Mouse (Mus musculus): ENCODE results near the gene Fam198a. TPM values are rescaled to one million over a fixed set of nuclear protein-coding genes. Genes with fewer than 3 reads are reported as not detected.

The Fam198a gene
- polyA plus RNA-seq, 1 experiment: not detected

GRCm38 (mm10) chr9:121974141-121974986, 23.6 kb downstream of the Fam198a start:
- Histone ChIP-seq H3K9me3 (no peaks in the 10 kb centered on the region), H3K4me3 (replicated peaks) (no peak overlapping the region), H3K36me3 (replicated peaks; ENCODE audit: low read length) (no peaks in the 10 kb centered on the region), H3K4me1 (peaks cover 2% of the 10 kb centered on the region; the same call in 1 of the 2 replicates), H3K27me3 (replicated peaks) (peaks cover 61% of the 10 kb centered on the region)
- TF ChIP-seq GATA1 (IDR thresholded peaks at IDR 0.05; ENCODE audit: borderline replicate concordance, low read length) (no peak), FLI1 (IDR thresholded peaks at IDR 0.05; ENCODE audit: low read length) (no peak)

- TF ChIP-seq GATA1 (IDR thresholded peaks at IDR 0.05; ENCODE audit: borderline replicate concordance, low read length) (no peak), FLI1 (IDR thresholded peaks at IDR 0.05; ENCODE audit: low read length) (no peak)
- H3K36me3 ChIP-seq (replicated peaks; ENCODE audit: low read length): no peaks in the 10 kb centered on the region
These were observed 24.5 kb downstream of the Fam198a start for GRCm38 (mm10) chr9:121975321-121975720.

GRCm38 (mm10) chr9:121981046-121981445, 30.3 kb downstream of the Fam198a start:
- 0 out of 2 replicates have a peak, but pooled peaks cover 6% of the 10 kb centered on the region for H3K9me3 ChIP-seq
- H3K27me3 ChIP-seq (replicated peaks): peaks cover 60% of the 10 kb centered on the region
- peaks cover 19% of the 10 kb centered on the region for H3K4me1 ChIP-seq
- H3K4me3 ChIP-seq (replicated peaks): no peak overlapping the region
- peaks cover 20% of the 10 kb centered on the region for H3K36me3 ChIP-seq (replicated peaks; ENCODE audit: low read length)
- no peak for TF ChIP-seq GATA1 (IDR thresholded peaks at IDR 0.05; ENCODE audit: borderline replicate concordance, low read length)
- no peak for TF ChIP-seq FLI1 (IDR thresholded peaks at IDR 0.05; ENCODE audit: low read length)

More at GRCm38 (mm10) chr9:121975321-121975720, 24.5 kb downstream of the Fam198a start:
- H3K9me3 ChIP-seq: no peaks in the 10 kb centered on the region
- H3K4me3 ChIP-seq (replicated peaks): no peak overlapping the region
- peaks cover 2% of the 10 kb centered on the region; the same call in 1 of the 2 replicates for H3K4me1 ChIP-seq
- H3K27me3 ChIP-seq (replicated peaks): peaks cover 53% of the 10 kb centered on the region

- 0 out of 2 replicates have a peak, but pooled peaks cover 6% of the 10 kb centered on the region for H3K9me3 ChIP-seq
- no peak for TF ChIP-seq GATA1 (IDR thresholded peaks at IDR 0.05; ENCODE audit: borderline replicate concordance, low read length)
- no peak for TF ChIP-seq FLI1 (IDR thresholded peaks at IDR 0.05; ENCODE audit: low read length)
- peaks cover 19% of the 10 kb centered on the region for H3K4me1 ChIP-seq
- peaks cover 56% of the 10 kb centered on the region for H3K27me3 ChIP-seq (replicated peaks)
- no peak overlapping the region for H3K4me3 ChIP-seq (replicated peaks)
- peaks cover 20% of the 10 kb centered on the region for H3K36me3 ChIP-seq (replicated peaks; ENCODE audit: low read length)
These were observed 30.8 kb downstream of the Fam198a start for GRCm38 (mm10) chr9:121981466-121982105.

- Histone ChIP-seq H3K4me3 (replicated peaks) (no peak overlapping the region), H3K9me3 (0 out of 2 replicates have a peak, but pooled peaks cover 6% of the 10 kb centered on the region), H3K27me3 (replicated peaks) (peaks cover 56% of the 10 kb centered on the region), H3K36me3 (replicated peaks; ENCODE audit: low read length) (peaks cover 20% of the 10 kb centered on the region), H3K4me1 (peaks cover 19% of the 10 kb centered on the region)
- TF ChIP-seq FLI1 (IDR thresholded peaks at IDR 0.05; ENCODE audit: low read length): no peak
- no peak for TF ChIP-seq GATA1 (IDR thresholded peaks at IDR 0.05; ENCODE audit: borderline replicate concordance, low read length)
These were observed 31.4 kb downstream of the Fam198a start for GRCm38 (mm10) chr9:121982214-121982613.

GRCm38 (mm10) chr9:121982665-121983064, 31.9 kb downstream of the Fam198a start:
- H3K4me3 ChIP-seq (replicated peaks): no peak overlapping the region
- peaks cover 19% of the 10 kb centered on the region for H3K4me1 ChIP-seq
- no peak for TF ChIP-seq FLI1 (IDR thresholded peaks at IDR 0.05; ENCODE audit: low read length)
- TF ChIP-seq GATA1 (IDR thresholded peaks at IDR 0.05; ENCODE audit: borderline replicate concordance, low read length): no peak
- H3K27me3 ChIP-seq (replicated peaks): peaks cover 54% of the 10 kb centered on the region
- H3K36me3 ChIP-seq (replicated peaks; ENCODE audit: low read length): peaks cover 20% of the 10 kb centered on the region
- H3K9me3 ChIP-seq: 0 out of 2 replicates have a peak, but pooled peaks cover 6% of the 10 kb centered on the region

GRCm38 (mm10) chr9:121983504-121983903, 32.7 kb downstream of the Fam198a start:
- H3K36me3 ChIP-seq (replicated peaks; ENCODE audit: low read length): peaks cover 20% of the 10 kb centered on the region
- no peak for TF ChIP-seq GATA1 (IDR thresholded peaks at IDR 0.05; ENCODE audit: borderline replicate concordance, low read length)
- H3K4me3 ChIP-seq (replicated peaks): no peak overlapping the region
- 0 out of 2 replicates have a peak, but pooled peaks cover 6% of the 10 kb centered on the region for H3K9me3 ChIP-seq
- H3K27me3 ChIP-seq (replicated peaks): peaks cover 49% of the 10 kb centered on the region
- H3K4me1 ChIP-seq: peaks cover 23% of the 10 kb centered on the region

GRCm38 (mm10) chr9:121984465-121985461, 34.0 kb downstream of the Fam198a start:
- TF ChIP-seq FLI1 (IDR thresholded peaks at IDR 0.05; ENCODE audit: low read length) (no peak), GATA1 (IDR thresholded peaks at IDR 0.05; ENCODE audit: borderline replicate concordance, low read length) (no peak)
- 0 out of 2 replicates have a peak, but pooled peaks cover 6% of the 10 kb centered on the region for H3K9me3 ChIP-seq
- peaks cover 47% of the 10 kb centered on the region for H3K27me3 ChIP-seq (replicated peaks)
- H3K4me1 ChIP-seq: peaks cover 29% of the 10 kb centered on the region
- peak overlapping the region; percentile 64 for H3K4me3 ChIP-seq (replicated peaks)
- peaks cover 20% of the 10 kb centered on the region for H3K36me3 ChIP-seq (replicated peaks; ENCODE audit: low read length)

GRCm38 (mm10) chr9:121988910-121989309, 38.1 kb downstream of the Fam198a start:
- H3K4me3 ChIP-seq (replicated peaks): no peak overlapping the region
- peaks cover 4% of the 10 kb centered on the region for H3K36me3 ChIP-seq (replicated peaks; ENCODE audit: low read length)
- peaks cover 44% of the 10 kb centered on the region for H3K4me1 ChIP-seq
- TF ChIP-seq GATA1 (IDR thresholded peaks at IDR 0.05; ENCODE audit: borderline replicate concordance, low read length): no peak
- no peak for TF ChIP-seq FLI1 (IDR thresholded peaks at IDR 0.05; ENCODE audit: low read length)
- peaks cover 33% of the 10 kb centered on the region for H3K27me3 ChIP-seq (replicated peaks)
- H3K9me3 ChIP-seq: no peaks in the 10 kb centered on the region
